Mouse (Mus musculus) C2C12 (cell line): ENCODE results near the gene Dnajc30.

Experiments used
- CEBPB ChIP-seq: IDR thresholded peaks from one replicate; pipeline ENCODE4 v1.6.1; 2011; ENCODE audit warnings: low read depth, mild to moderate bottlenecking, control low read depth, moderate library complexity
- CTCF ChIP-seq: IDR thresholded peaks from one replicate; pipeline ENCODE4 v1.5.1; 2011; ENCODE audit not compliant: control insufficient read depth, insufficient read depth, insufficient read length
- MYOD1 ChIP-seq: IDR thresholded peaks from one replicate; pipeline ENCODE4 v1.6.1; 2011; ENCODE audit warnings: low read depth; ENCODE audit not compliant: control insufficient read depth, insufficient read length
- USF1 ChIP-seq: IDR thresholded peaks from one replicate; pipeline ENCODE4 v1.6.1; 2011; ENCODE audit warnings: low read depth, mild to moderate bottlenecking, control low read depth, moderate library complexity

- TF ChIP-seq CTCF (no peak), USF1 (no peak), CEBPB (no peak), MYOD1 (no peak)
Measured at GRCm38 (mm10) chr5:135039541-135039940, 24.5 kb upstream of the Dnajc30 start.
